Mouse (Mus musculus): ENCODE data around the gene Gm3618.
"Not testable (repeated sequence)": the region's sequence is repeated elsewhere in the genome, so short reads cannot be mapped to it uniquely, and the experiment has no call there.

DNA sequence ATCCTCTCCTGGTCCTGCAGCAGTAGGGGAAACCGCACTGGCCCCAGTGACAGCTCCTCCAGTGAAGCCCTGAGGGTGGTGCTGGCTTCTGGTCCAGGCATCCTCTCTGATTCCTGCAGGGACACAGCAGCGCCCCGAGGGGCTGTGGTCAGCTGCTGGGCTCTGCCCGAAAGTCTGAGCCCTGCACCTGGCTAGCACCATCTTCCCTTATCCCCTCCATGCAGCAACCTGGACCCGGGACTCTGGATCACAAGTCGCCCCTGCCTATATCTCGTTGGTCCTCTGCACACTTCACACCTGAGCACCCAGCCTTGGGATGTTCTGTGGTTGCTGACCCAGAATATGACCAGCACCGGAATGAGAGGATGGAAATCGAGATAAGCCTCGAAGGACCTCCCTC is at the start of gene Gm3618:
- TF ChIP-seq CTCF (IDR thresholded peaks at IDR 0.05; ENCODE audit: extremely low read depth, insufficient read length, insufficient replicate concordance, low read depth, low read length); POLR2A (IDR thresholded peaks at IDR 0.05; ENCODE audit: low read depth, low read length): not testable (repeated sequence)
